Mouse (Mus musculus) intestine, postnatal 0 days (tissue): Measurements from ENCODE around the gene Cxcl16. TPM values are rescaled to one million over a fixed set of nuclear protein-coding genes. Genes with fewer than 3 reads are reported as not detected.
"Not testable (repeated sequence)": the region's sequence is repeated elsewhere in the genome, so short reads cannot be mapped to it uniquely, and the experiment has no call there.

ENCODE experiments used
- ATAC-seq: fragments of 200-750 bp; cut with Nextera tagmentation; 2 replicates; pipeline ENCODE4 v1.8.0; 2017; ENCODE audit warnings: mild to moderate bottlenecking, moderate TSS enrichment, moderate library complexity
- H3K27ac ChIP-seq: fragments of 300-500 bp; sonication (generic); 2 replicates; pipeline ENCODE4 v1.5.1; 2014; ENCODE audit warnings: mild to moderate bottlenecking, low read depth, low read length, moderate library complexity
- H3K27me3 ChIP-seq: fragments of 300-500 bp; sonication (generic); replicated peaks from 2 replicates; pipeline ENCODE4 v1.6.1; 2014; ENCODE audit warnings: low read length, mixed read lengths; ENCODE audit not compliant: control insufficient read depth, insufficient read depth
- H3K36me3 ChIP-seq: fragments of 300-500 bp; sonication (generic); 2 replicates; pipeline ENCODE4 v1.6.1; 2014; ENCODE audit warnings: mild to moderate bottlenecking, moderate library complexity; ENCODE audit not compliant: control insufficient read depth, insufficient read depth
- H3K4me1 ChIP-seq: fragments of 300-500 bp; sonication (generic); replicated peaks from 2 replicates; pipeline ENCODE4 v1.6.1; 2014; ENCODE audit warnings: antibody characterized with exemption, low read length, mixed read lengths; ENCODE audit not compliant: control insufficient read depth, insufficient read depth
- H3K4me2 ChIP-seq: fragments of 300-500 bp; sonication (generic); replicated peaks from 2 replicates; pipeline ENCODE4 v1.6.1; 2014; ENCODE audit warnings: low read depth, mild to moderate bottlenecking, moderate library complexity
- H3K4me3 ChIP-seq: fragments of 300-500 bp; sonication (generic); 2 replicates; pipeline ENCODE4 v1.5.1; 2014; ENCODE audit warnings: low read depth, low read length
- H3K9ac ChIP-seq: fragments of 300-500 bp; sonication (generic); 2 replicates; pipeline ENCODE4 v1.6.1; 2014; ENCODE audit warnings: mild to moderate bottlenecking, low read depth, low read length
- H3K9me3 ChIP-seq: fragments of 300-500 bp; sonication (generic); 2 replicates; pipeline ENCODE4 v1.6.1; 2016; ENCODE audit warnings: mixed run types; ENCODE audit not compliant: control insufficient read depth
- CTCF ChIP-seq: sonication (generic); IDR thresholded peaks from 2 replicates; pipeline ENCODE4 v1.5.1; 2016; ENCODE audit warnings: low read depth, mild to moderate bottlenecking, control low read depth, antibody characterized with exemption, moderate library complexity
- WGBS: fragments of 180-500 bp; shearing (Covaris S2); extraction: QIAGEN DNeasy Blood & Tissue Kit; methylation state at CpG from one replicate; pipeline ENCODE4 v1.1.7; 2014; 5-methylcytosine and 5-hydroxymethylcytosine counted together
- polyA plus RNA-seq: library from polyadenylated mRNA; unstranded; fragments of >200 nt; fragmentation: Nextera tagmentation; extraction: Ambion mirVana; gene quantifications from 2 replicates; pipeline ENCODE4 v1.2.1, GENCODE M21; 2015

The Cxcl16 gene
- polyA plus RNA-seq, 1 experiment from 2014 or later = 39.3 TPM

GRCm38 (mm10) chr11:70431574-70431973 lies 28.2 kb downstream of the Cxcl16 start:
- Histone ChIP-seq H3K27ac (no peak overlapping the region), H3K9ac (no peak overlapping the region), H3K4me3 (peak overlapping the region; percentile 68; the same call in 1 of the 2 replicates), H3K4me2 (no peak overlapping the region), H3K9me3 (no peaks in the 10 kb centered on the region), H3K27me3 (no peaks in the 10 kb centered on the region), H3K36me3 (peaks cover 7% of the 10 kb centered on the region; the same call in 1 of the 2 replicates), H3K4me1 (peaks cover 6% of the 10 kb centered on the region; the same call in 1 of the 2 replicates)
- 38% methylated on average over 5 of the region's 5 CpGs for WGBS
- ATAC-seq = no peak
- TF ChIP-seq CTCF = no peak

- H3K36me3 ChIP-seq, H3K9me3 ChIP-seq, H3K4me3 ChIP-seq, H3K4me2 ChIP-seq, H3K27me3 ChIP-seq, ATAC-seq, H3K4me1 ChIP-seq, H3K27ac ChIP-seq, H3K9ac ChIP-seq: not testable (repeated sequence)
- WGBS = 76% methylated on average over 6 of the region's 6 CpGs
Observed at GRCm38 (mm10) chr11:70426598-70426997, 33.2 kb downstream of the Cxcl16 start.

GRCm38 (mm10) chr11:70419486-70419885 lies 40.3 kb downstream of the Cxcl16 start:
- WGBS = 37% methylated on average over 5 of the region's 5 CpGs
- H3K27me3 ChIP-seq = no peaks in the 10 kb centered on the region
- no peaks in the 10 kb centered on the region for H3K4me1 ChIP-seq
- H3K4me3 ChIP-seq = no peak overlapping the region
- H3K9ac ChIP-seq = no peak overlapping the region
- no peaks in the 10 kb centered on the region for H3K9me3 ChIP-seq
- no peaks in the 10 kb centered on the region for H3K36me3 ChIP-seq
- TF ChIP-seq CTCF = no peak
- no peak for ATAC-seq
- H3K4me2 ChIP-seq = no peak overlapping the region
- H3K27ac ChIP-seq = no peak overlapping the region

- Histone ChIP-seq H3K9me3 (no peaks in the 10 kb centered on the region), H3K4me3 (no peak overlapping the region), H3K27me3 (no peaks in the 10 kb centered on the region), H3K27ac (no peak overlapping the region), H3K36me3 (no peaks in the 10 kb centered on the region), H3K4me2 (no peak overlapping the region), H3K9ac (no peak overlapping the region), H3K4me1 (no peaks in the 10 kb centered on the region)
- no peak for ATAC-seq
- 64% methylated on average over 4 of the region's 4 CpGs for WGBS
- TF ChIP-seq CTCF = no peak
Observed at GRCm38 (mm10) chr11:70418199-70418598, 41.6 kb downstream of the Cxcl16 start.

GRCm38 (mm10) chr11:70413961-70414360 lies 45.8 kb downstream of the Cxcl16 start:
- 3% methylated on average over 3 of the region's 3 CpGs for WGBS
- peak; percentile 94 for TF ChIP-seq CTCF

GRCm38 (mm10) chr11:70412591-70412990 lies 47.2 kb downstream of the Cxcl16 start:
- Histone ChIP-seq H3K27me3 (no peaks in the 10 kb centered on the region), H3K4me3 (no peak overlapping the region), H3K9me3 (no peaks in the 10 kb centered on the region), H3K4me1 (0 out of 2 replicates have a peak, but pooled peaks cover 4% of the 10 kb centered on the region), H3K36me3 (no peaks in the 10 kb centered on the region), H3K27ac (no peak overlapping the region), H3K9ac (no peak overlapping the region), H3K4me2 (no peak overlapping the region)
- ATAC-seq = no peak
- TF ChIP-seq CTCF = no peak
- WGBS = 72% methylated on average over 5 of the region's 5 CpGs

More at GRCm38 (mm10) chr11:70413961-70414360, 45.8 kb downstream of the Cxcl16 start:
- H3K4me3 ChIP-seq = no peak overlapping the region
- H3K4me1 ChIP-seq = no peaks in the 10 kb centered on the region
- H3K27me3 ChIP-seq = no peaks in the 10 kb centered on the region
- no peak overlapping the region for H3K4me2 ChIP-seq
- H3K9ac ChIP-seq = no peak overlapping the region
- ATAC-seq = no peak
- no peaks in the 10 kb centered on the region for H3K9me3 ChIP-seq
- H3K36me3 ChIP-seq = no peaks in the 10 kb centered on the region
- H3K27ac ChIP-seq = no peak overlapping the region

- peak; percentile 15; the same call in 1 of the 2 replicates for ATAC-seq
- peak overlapping the region; percentile 93 for H3K4me3 ChIP-seq
Observed at GRCm38 (mm10) chr11:70410297-70410643, 49.5 kb downstream of the Cxcl16 start.

More at GRCm38 (mm10) chr11:70410297-70410643, 49.5 kb downstream of the Cxcl16 start:
- 61% methylated on average over 6 of the region's 6 CpGs for WGBS
- Histone ChIP-seq H3K9me3 (no peaks in the 10 kb centered on the region), H3K9ac (peak overlapping the region; percentile 91), H3K27me3 (no peaks in the 10 kb centered on the region), H3K27ac (no peak overlapping the region), H3K4me2 (peak overlapping the region; percentile 97), H3K36me3 (peaks cover 11% of the 10 kb centered on the region), H3K4me1 (0 out of 2 replicates have a peak, but pooled peaks cover 4% of the 10 kb centered on the region)
- no peak for TF ChIP-seq CTCF
